Mouse (Mus musculus) megakaryocyte, embryonic 14.5 days (primary cell): ENCODE results near the gene Hexim2. TPM values are rescaled to one million over a fixed set of nuclear protein-coding genes. Genes with fewer than 3 reads are reported as not detected.

ENCODE experiments used
- H3K27me3 ChIP-seq: replicated peaks from 2 replicates; pipeline ENCODE3; 2012; ENCODE audit warnings: inconsistent platforms
- H3K36me3 ChIP-seq: replicated peaks from 2 replicates; pipeline ENCODE3; 2012; ENCODE audit warnings: low read length, inconsistent platforms, mixed read lengths
- H3K4me1 ChIP-seq: 2 replicates; pipeline ENCODE4 v1.6.1; 2012; ENCODE audit warnings: inconsistent platforms
- H3K4me3 ChIP-seq: replicated peaks from 2 replicates; pipeline ENCODE3; 2012; ENCODE audit warnings: moderate library complexity, mild to moderate bottlenecking, inconsistent platforms
- H3K9me3 ChIP-seq: 2 replicates; pipeline ENCODE4 v1.6.1; 2012; ENCODE audit warnings: inconsistent platforms
- FLI1 ChIP-seq: IDR thresholded peaks from 2 replicates; pipeline ENCODE4 v1.6.1; 2012; ENCODE audit warnings: low read length, inconsistent platforms, mixed read lengths
- GATA1 ChIP-seq: IDR thresholded peaks from 3 replicates; pipeline ENCODE4 v1.6.1; 2012; ENCODE audit warnings: mixed read lengths, low read length, inconsistent platforms, borderline replicate concordance
- polyA plus RNA-seq: library from polyadenylated mRNA; stranded (reverse); fragments of >175 nt; gene quantifications from 2 replicates; pipeline ENCODE4 v1.2.3, GENCODE M21; 2012; ENCODE audit warnings: low replicate concordance; ENCODE audit not compliant: insufficient read depth

Hexim2 gene
- polyA plus RNA-seq, 1 experiment, result 168 TPM

GRCm38 (mm10) chr11:103178748-103179147, 46.5 kb downstream of the Hexim2 start:
- H3K4me3 ChIP-seq, result peak overlapping the region; percentile 23
- H3K27me3 ChIP-seq, result peaks cover 17% of the 10 kb centered on the region
- TF ChIP-seq GATA1 (no peak), FLI1 (no peak)
- peaks cover 55% of the 10 kb centered on the region for H3K4me1 ChIP-seq
- H3K9me3 ChIP-seq, result no peaks in the 10 kb centered on the region
- H3K36me3 ChIP-seq, result peaks cover 37% of the 10 kb centered on the region

DNA sequence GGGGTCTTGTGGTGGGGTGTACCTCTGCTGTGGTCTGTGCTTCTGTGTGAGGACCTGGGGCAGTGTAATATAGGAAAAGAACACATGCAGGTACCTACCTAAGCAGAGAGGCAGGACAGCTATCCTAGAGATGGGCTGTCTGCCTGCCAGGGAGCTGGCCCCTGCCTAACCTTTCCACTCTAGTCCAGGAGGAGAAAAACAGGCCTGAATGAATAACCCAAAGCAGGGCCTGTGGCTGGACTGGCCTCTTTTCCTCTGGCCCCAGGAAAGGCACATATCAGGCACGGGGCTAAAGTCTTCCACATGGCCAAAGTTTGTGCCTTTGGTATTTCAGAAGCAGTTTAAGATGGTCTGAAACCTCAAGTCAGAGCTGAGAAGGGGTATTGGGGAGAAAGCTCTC, 48.2 kb downstream of the Hexim2 start:
- Histone ChIP-seq H3K9me3 (no peaks in the 10 kb centered on the region), H3K36me3 (peaks cover 39% of the 10 kb centered on the region), H3K27me3 (peaks cover 15% of the 10 kb centered on the region), H3K4me1 (peaks cover 49% of the 10 kb centered on the region), H3K4me3 (no peak overlapping the region)
- TF ChIP-seq FLI1 (no peak), GATA1 (no peak)

DNA sequence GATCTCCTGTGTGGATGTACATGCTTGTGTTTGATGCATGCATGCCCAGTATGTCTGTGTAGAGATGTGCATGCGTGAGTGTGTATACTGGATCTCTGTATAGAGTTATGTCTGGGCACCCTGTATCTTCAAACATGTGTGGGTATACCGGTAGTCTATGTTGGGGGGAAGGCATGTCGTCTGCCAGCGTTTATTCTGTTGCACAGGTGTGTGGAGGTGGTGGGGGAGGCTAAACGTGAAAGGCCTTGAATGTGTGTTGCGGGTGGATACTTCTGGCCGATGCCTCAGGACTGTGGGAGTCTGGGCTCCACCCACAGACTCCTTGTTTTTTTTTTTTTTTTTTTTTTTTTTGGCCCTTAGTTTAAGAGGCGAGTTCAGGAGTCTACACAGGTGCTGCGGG, 49.1 kb downstream of the Hexim2 start:
- H3K27me3 ChIP-seq, result peaks cover 15% of the 10 kb centered on the region
- peaks cover 40% of the 10 kb centered on the region for H3K4me1 ChIP-seq
- TF ChIP-seq FLI1, result no peak
- H3K9me3 ChIP-seq, result no peaks in the 10 kb centered on the region
- H3K36me3 ChIP-seq, result peaks cover 48% of the 10 kb centered on the region
- H3K4me3 ChIP-seq, result no peak overlapping the region

DNA sequence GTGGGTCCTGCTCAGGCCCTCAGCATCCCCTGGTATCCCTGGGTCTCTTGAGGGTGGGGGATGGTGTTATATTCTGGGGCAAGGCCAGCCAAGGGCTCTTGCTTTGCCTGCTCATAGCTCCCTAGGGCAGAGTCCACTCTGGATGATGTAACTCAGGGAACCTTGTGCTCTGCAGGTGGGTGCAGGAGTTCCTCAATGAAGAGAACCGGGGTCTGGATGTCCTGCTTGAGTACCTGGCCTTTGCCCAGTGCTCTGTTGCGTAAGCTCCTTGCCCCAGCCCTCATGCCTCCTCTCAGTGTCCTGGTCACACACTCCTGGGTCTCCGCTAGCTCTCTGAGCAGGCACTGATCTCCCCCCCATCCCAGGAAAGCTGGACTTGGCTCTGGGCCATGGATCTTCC, 49.7 kb downstream of the Hexim2 start:
- Histone ChIP-seq H3K27me3 (peaks cover 15% of the 10 kb centered on the region), H3K4me1 (peaks cover 34% of the 10 kb centered on the region), H3K9me3 (no peaks in the 10 kb centered on the region), H3K4me3 (no peak overlapping the region), H3K36me3 (peaks cover 53% of the 10 kb centered on the region)
- TF ChIP-seq GATA1 (no peak), FLI1 (no peak)

DNA sequence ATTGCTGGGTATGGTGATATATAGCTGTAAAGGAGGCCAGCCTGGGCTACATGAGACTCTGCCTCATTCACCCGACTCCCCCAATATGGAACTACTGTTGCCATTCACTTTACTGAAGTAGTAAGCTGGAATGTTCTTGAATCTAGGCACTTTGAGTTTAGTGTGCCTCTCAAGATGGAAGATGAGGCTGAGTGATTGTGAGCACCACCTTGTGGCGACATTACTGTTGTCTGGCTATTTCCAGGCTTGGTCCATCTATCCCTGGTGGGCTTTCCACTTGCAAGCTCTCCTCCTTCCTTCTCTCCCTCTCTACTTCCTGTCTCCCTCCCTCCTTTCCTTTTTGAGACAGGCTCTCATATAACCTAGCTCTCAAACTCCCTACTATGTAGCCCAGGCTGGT, 52.7 kb downstream of the Hexim2 start:
- H3K9me3 ChIP-seq, result no peaks in the 10 kb centered on the region
- peaks cover 62% of the 10 kb centered on the region for H3K36me3 ChIP-seq
- peaks cover 14% of the 10 kb centered on the region for H3K4me1 ChIP-seq
- H3K4me3 ChIP-seq, result no peak overlapping the region
- peaks cover 6% of the 10 kb centered on the region for H3K27me3 ChIP-seq
- no peak for TF ChIP-seq FLI1
- TF ChIP-seq GATA1, result no peak

Other genes starting within 250 kb of the Hexim2 start
- not detected in 2 replicates for gene Fam187a, start 247.3 kb upstream of the Hexim2 start, polyA plus RNA-seq
- not detected in 2 replicates for gene Gfap, start 231.5 kb upstream of the Hexim2 start, polyA plus RNA-seq
- gene Kif18b, start 207.3 kb upstream of the Hexim2 start, polyA plus RNA-seq, result 11.5 and 18.4 TPM in 2 replicates
- gene C1ql1, start 185.7 kb upstream of the Hexim2 start, polyA plus RNA-seq, result not detected in 2 replicates
- 5.7 and 17.6 TPM in 2 replicates for gene Nmt1, start 104.2 kb upstream of the Hexim2 start, polyA plus RNA-seq
- 56.4 and 77.6 TPM in 2 replicates for gene Dcakd, start 104.1 kb upstream of the Hexim2 start, polyA plus RNA-seq
- 0.18 TPM in 1 of 2 replicates, not detected in the other for gene Plcd3, start 30.8 kb upstream of the Hexim2 start, polyA plus RNA-seq
- gene Acbd4, start 30.7 kb upstream of the Hexim2 start, polyA plus RNA-seq, result 42.5 and 61.0 TPM in 2 replicates
- 24.4 and 98.1 TPM in 2 replicates for gene Hexim1, start 16.2 kb upstream of the Hexim2 start, polyA plus RNA-seq
- 25.5 and 36.6 TPM in 2 replicates for gene Fmnl1, start 38.7 kb downstream of the Hexim2 start, polyA plus RNA-seq
- gene 1700023F06Rik, start 76.1 kb downstream of the Hexim2 start, polyA plus RNA-seq, result not detected in 2 replicates
- not detected in 2 replicates for gene Spata32, start 86.0 kb downstream of the Hexim2 start, polyA plus RNA-seq
- 1.0 and 2.3 TPM in 2 replicates for gene Map3k14, start 135.0 kb downstream of the Hexim2 start, polyA plus RNA-seq
- gene Arhgap27, start 231.3 kb downstream of the Hexim2 start, polyA plus RNA-seq, result 4.9 TPM in 1 of 2 replicates, not detected in the other